Mouse (Mus musculus) spleen, adult 12 weeks (tissue): ENCODE measurements at regions not wholly inside any gene's neighbourhood (a gene's known extent, or its start where the extent isn't known, plus 50 kb on each side); places are given as distances from the start of the nearest gene placed in this dataset.

Experiments used
- DNase-seq: peaks from one replicate; pipeline ENCODE4 v3.0.0; 2022; ENCODE audit warnings: low spot score

DNA sequence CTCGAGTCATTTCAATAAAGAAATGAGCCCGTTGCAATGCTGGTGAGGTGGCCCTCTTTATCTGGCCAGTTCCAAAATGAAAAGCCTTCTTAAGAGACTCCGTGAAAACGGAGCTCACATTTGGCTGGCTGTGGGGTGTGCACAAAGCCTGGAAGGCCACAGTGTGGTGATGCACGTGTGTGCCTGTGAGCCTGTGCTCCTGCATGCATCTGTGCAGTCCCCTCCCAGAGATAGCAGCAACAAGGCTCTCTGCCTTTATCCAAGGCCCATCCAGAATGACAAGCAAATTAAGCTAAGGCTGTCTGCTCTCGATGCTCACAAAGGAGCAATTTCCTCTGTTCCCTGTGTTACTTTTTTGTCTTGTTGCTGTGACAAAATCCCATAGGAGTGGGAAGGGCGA lies 469.5 kb upstream of the Kif2a start:
- no peak for DNase-seq

- no peak for DNase-seq
Observed at GRCm38 (mm10) chr13:107485400-107486017, 463.6 kb upstream of the Kif2a start.

GRCm38 (mm10) chr13:107484630-107484998 lies 462.7 kb upstream of the Kif2a start:
- DNase-seq = no peak

- no peak for DNase-seq
Observed at GRCm38 (mm10) chr13:107483967-107484629, 462.2 kb upstream of the Kif2a start.

- no peak for DNase-seq
Observed at GRCm38 (mm10) chr13:107475166-107475565, 453.2 kb upstream of the Kif2a start.

DNA sequence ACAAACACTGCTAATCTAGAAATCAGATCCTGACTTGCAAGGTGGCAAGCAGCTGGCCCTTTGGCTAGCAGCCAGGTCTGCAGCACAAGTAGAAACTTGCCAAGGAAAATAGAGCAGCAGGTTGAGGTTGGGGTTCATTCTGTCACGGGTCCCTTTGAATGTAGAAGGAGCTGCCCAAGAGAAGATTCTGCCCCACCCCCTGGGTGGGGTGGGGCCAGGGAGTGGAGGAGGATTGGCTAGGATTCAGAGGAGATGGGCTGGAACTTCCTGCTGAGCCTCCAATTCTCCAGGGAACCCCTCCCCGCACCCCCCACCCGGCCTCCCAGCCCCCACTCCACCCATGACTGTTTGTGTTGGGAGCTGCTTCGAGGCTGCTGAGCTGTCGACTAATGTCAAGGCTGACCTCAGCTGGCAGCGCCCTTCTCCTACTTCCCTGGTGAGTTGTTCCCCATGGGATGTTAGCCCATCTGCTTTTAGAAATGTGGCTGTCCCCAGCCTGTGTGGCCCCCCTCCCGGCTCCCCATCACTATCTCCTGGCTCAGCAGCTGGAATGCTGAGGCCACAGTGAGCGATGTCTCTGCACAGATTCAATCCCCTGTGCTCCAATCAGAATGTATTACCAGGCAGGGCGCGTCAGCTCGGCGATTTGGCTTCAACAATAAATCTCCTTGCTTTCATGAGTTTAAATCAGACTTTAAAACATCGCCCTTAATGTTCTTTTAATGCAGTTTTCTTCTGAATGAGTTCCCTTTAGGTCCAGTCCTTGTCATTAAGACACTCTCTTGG lies 447.8 kb upstream of the Kif2a start:
- no peak for DNase-seq

DNA sequence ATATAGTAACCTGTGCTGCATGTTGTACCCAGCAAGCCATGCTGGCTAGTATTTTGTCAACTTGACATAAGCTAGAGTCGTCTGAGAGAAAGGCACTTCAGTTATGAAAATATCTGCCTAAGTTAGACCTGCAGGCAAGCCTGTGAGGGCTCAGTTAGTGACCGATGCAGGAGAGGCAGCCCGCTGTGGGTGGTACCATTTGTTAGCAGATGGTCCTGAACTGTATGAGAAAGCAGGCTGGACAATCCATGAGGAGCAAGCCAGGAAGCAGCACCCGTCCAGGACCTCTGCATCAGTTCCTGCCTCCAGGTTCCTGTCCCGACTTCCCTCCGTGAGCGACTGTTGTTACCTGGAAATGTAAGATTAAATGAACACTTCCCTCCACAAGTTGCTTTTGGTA lies 440.9 kb upstream of the Kif2a start:
- no peak for DNase-seq

- no peak for DNase-seq
Observed at GRCm38 (mm10) chr13:107461048-107461912, 439.4 kb upstream of the Kif2a start.

DNA sequence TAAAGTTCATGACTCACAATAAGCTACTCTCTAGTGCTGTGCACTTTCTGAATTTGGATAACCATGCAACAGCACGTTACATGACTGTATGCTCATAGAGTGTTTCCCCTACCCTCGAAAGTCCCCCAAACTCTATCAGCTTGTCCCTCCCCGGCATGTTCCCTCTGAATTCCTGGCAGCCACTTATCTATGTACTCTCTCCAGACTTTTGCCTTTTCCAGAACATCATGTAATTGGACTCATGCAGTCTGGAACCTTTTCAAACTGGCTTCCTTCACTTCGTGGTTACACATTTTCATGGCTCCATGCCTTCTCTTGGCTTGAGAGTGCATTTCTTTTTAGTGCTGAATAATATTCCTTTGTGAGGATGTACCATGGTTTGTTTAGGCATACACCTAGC lies 436.8 kb upstream of the Kif2a start:
- no peak for DNase-seq

- no peak for DNase-seq
Observed at GRCm38 (mm10) chr13:107457270-107457669, 435.3 kb upstream of the Kif2a start.

DNA sequence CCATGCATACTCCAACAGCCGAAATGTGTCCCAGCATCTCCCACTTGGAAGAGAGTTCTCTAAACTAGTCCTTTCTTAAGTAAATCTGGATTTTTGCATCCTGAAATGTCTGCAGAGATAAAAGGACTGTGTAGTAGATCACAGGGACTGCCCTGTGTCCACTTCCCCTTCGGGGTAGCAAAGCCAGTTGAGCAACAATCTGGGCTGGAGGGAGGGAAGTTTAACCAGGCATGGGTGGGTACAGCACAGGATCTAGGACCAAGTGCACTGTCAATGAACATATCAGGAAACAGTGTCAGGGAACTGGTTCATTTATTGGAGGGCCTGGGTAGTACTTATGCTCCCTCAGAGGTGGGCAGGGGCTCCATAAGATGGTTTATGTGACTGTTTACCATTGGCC lies 434.5 kb upstream of the Kif2a start:
- no peak for DNase-seq

DNA sequence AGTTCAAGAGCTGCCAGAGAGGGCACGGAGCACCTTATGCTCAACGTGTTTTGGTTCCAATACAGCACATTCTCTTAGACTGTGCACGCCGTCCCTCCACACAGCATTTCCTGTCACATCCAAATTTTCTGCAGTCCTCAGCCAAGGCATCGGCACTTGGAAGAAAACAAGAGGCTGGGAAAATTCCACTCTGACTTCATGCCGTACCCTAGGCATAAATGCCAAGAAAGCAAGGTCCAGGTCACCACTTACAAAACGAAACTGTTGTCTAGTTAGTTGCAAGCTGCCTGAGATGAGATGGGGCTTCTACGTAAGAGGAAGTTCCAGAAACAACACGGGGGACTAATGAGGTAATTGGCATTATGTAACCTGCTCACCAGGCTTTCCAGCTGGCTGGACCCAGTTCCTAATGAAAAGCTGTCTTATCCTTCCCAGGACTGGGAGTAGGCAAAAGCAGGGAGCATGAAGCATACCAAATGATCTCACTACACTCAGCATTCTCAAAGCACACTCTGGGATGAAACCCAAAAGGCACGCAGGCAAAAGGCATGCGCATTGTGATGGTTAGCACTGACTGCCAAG lies 427.8 kb upstream of the Kif2a start:
- no peak for DNase-seq

- no peak for DNase-seq
Observed at GRCm38 (mm10) chr13:107447813-107448212, 425.9 kb upstream of the Kif2a start.

DNA sequence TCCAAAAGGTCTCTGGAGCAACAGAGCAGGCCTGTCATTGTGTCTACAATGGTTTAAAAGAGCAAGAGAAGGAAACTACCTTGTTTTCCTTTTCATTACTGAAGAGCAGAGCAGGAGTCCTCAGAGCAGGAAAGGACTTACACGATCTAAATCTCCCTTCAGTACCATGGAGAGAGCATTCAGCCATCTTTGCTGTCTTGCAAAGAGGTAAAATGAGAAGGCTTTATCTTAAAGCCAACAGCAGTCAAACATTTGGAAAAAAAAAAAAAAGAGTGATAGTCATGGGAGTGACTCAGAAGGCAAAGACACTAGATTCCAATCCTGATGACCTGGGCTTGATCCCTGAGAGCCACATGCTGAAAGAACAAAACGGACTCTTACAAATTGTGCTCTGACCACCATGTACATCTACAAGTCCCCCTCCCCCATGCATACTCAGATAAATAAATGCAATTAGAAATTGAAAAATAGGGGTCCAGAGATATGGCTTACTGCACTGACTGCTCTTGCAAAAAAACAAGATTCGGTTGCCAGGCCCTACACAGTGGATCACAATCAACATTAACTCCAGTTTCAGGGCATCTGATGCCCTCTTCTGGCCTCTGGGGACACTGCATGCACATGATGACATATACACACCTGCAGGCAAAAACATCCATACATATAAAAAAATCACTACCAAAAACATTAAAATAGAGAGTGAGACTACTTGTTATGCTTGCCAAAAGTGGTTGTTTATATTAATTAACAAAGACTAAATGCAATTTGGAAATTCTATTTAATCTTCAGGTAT lies 397.6 kb upstream of the Kif2a start:
- no peak for DNase-seq

DNA sequence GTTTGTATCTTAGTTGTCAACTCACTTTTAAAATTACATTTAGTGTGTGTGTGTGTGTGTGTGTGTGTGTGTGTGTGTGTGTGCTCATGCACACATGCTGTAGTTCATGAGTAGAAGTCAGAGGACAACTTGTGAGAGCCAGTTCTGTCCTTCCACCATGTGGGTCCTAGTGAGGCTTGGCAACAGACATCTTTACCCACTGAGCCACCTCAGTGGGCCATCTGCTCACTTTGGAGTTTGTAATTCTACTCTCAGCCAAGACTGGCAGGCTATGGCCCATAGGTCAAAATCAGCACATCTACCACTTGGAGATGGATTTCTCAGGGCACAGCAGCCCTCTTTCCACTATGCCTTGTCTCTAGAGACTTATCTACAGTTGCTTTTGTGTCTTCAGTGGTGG lies 388.3 kb upstream of the Kif2a start:
- no peak for DNase-seq

- DNase-seq = no peak
Observed at GRCm38 (mm10) chr13:107407674-107408026, 385.7 kb upstream of the Kif2a start.

- no peak for DNase-seq
Observed at GRCm38 (mm10) chr13:107406977-107407673, 385.2 kb upstream of the Kif2a start.

DNA sequence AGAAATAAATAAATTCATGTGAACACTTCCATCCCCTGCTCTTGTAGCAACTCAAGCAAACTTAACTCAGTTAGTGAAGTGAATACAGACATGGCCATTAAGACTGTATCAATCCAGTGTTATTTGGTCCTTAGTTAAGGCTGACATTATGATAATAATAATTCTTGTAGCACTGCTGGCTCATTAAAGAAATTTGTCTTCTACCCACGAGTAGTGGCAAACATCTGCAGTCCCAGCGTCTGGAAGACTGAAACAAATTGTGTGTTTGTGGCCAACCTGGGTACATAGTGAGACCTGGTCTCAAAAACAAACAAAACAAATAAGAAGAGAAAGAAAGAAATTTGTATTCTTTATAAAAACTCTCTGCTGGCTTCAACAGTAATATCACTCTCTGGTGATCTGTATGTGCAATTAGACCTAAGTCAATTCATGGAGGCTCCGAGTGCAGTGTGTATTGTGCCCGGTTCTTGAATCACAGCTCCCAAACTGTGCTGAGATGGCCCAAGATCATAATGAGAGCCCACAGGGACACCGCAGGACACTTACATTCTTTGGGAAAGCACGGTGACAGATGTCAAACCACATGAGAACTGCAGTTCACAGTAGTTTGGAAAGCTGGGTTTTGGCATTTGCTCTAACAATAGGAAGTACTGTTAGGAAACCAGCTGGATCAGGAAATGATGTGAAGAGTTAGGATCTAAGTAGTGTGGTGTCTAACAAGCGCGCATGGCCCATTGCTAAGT lies 376.9 kb upstream of the Kif2a start:
- DNase-seq = no peak

GRCm38 (mm10) chr13:107396036-107396435 lies 374.1 kb upstream of the Kif2a start:
- DNase-seq = no peak

GRCm38 (mm10) chr13:107394451-107394850 lies 372.5 kb upstream of the Kif2a start:
- DNase-seq = no peak
